Comparison of ENCODE assay signal across 13 mouse cellular contexts in the genomic region with DNA sequence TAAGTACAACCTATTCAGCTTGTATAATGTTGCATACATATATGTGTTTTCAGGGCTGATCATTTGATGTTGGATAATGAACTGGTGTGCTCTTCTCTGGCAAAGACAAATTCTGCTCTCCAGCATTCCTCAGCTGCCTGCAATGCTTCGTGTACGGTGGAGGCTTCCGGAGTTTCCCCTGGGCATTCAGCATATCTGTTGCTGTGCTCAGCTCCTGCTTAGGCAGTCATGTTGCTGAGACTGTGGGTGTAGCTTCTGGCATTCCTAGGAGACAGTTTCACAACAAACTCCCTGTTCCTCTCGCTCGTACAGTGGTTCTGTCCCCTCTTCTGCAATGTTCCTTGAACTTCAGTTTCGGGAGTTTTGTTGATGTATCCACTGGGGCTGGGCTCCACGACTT.
A peak's percentile ranks its signal among the peaks of the same experiment; 100 is the strongest.
DNase-seq lines count a peak whose midpoint lies in the region; ATAC-seq and TF ChIP-seq lines count a peak whose summit lies in the region.
"Had no signal": no experiment of that assay in that cellular context is flagged by ENCODE, and none has a peak within 500 bp of the region (broad histone marks: within the 10 kb centered on the region; RNA-seq: fewer than 3 reads in every experiment).

No protein-coding gene starts in this region.

- 42% methylated on average over 7 of the region's 7 CpGs for WGBS in heart, embryonic 12.5 days
- WGBS in lung, adult 2 months, result 53% methylated on average over 7 of the region's 7 CpGs

- no peaks in the 10 kb centered on the region for H3K27me3 ChIP-seq in heart, embryonic 12.5 days (replicated peaks)
- H3K27me3 ChIP-seq: CH12.LX; embryonic facial prominence, embryonic 15.5 days; liver, embryonic 15.5 days; midbrain, embryonic 15.5 days had no signal

- no peak overlapping the region for H3K27ac ChIP-seq in heart, embryonic 12.5 days (ENCODE audit: poor library complexity, severe bottlenecking)
- H3K27ac ChIP-seq: embryonic facial prominence, embryonic 15.5 days; liver, embryonic 15.5 days; midbrain, embryonic 15.5 days had no signal

- no peaks in the 10 kb centered on the region for H3K36me3 ChIP-seq in heart, embryonic 12.5 days
- H3K36me3 ChIP-seq: embryonic facial prominence, embryonic 15.5 days; liver, embryonic 15.5 days; midbrain, embryonic 15.5 days had no signal

- no peak for TF ChIP-seq POLR2A in lung, adult 2 months (IDR thresholded peaks at IDR 0.05; ENCODE audit: borderline replicate concordance, extremely low read depth, low read depth, low read length)

- peak; percentile 96 for DNase-seq in heart, adult 11 months
- DNase-seq in lung, postnatal 14 days, result peak; percentile 7
- no peak for DNase-seq in lung, adult 2 months
- DNase-seq in gastrocnemius, postnatal 25 days, result peak; percentile 29
- DNase-seq in skeletal muscle tissue, adult 2 months (ENCODE audit: low read depth, low spot score), result peak; percentile 48
- no peak for DNase-seq in spleen, adult 12 weeks (ENCODE audit: low spot score)
- DNase-seq: cerebellum, adult 11 months had no signal

- H3K9ac ChIP-seq in heart, embryonic 12.5 days, result no peak overlapping the region
- H3K9ac ChIP-seq: embryonic facial prominence, embryonic 15.5 days; liver, embryonic 15.5 days; midbrain, embryonic 15.5 days had no signal

- H3K4me1 ChIP-seq in heart, embryonic 12.5 days (replicated peaks), result peaks cover 6% of the 10 kb centered on the region
- no peaks in the 10 kb centered on the region; the same call in 1 of the 2 replicates for H3K4me1 ChIP-seq in lung, adult 2 months (ENCODE audit: control insufficient read depth, insufficient read depth, low read length)
- H3K4me1 ChIP-seq: liver, embryonic 15.5 days; midbrain, embryonic 15.5 days had no signal

- no peak for TF ChIP-seq CTCF in lung, adult 2 months (IDR thresholded peaks at IDR 0.05; ENCODE audit: insufficient read depth, low read length)

- H3K4me3 ChIP-seq in heart, embryonic 12.5 days, result no peak overlapping the region
- no peak overlapping the region for H3K4me3 ChIP-seq in lung, adult 2 months (replicated peaks; ENCODE audit: extremely low read depth, low read depth, low read length)
- H3K4me3 ChIP-seq: embryonic facial prominence, embryonic 15.5 days; liver, embryonic 15.5 days; midbrain, embryonic 15.5 days had no signal

- H3K4me2 ChIP-seq in heart, embryonic 12.5 days, result no peak overlapping the region
- H3K4me2 ChIP-seq: embryonic facial prominence, embryonic 15.5 days; liver, embryonic 15.5 days; midbrain, embryonic 15.5 days had no signal

- ATAC-seq in heart, embryonic 12.5 days (ENCODE audit: insufficient number of reproducible peaks, low FRiP score), result no peak
- ATAC-seq: activated CD4-positive, CD25-positive, alpha-beta regulatory T cell, adult 4 months; midbrain, embryonic 15.5 days had no signal

- no peaks in the 10 kb centered on the region for H3K9me3 ChIP-seq in heart, embryonic 12.5 days (replicated peaks)
- H3K9me3 ChIP-seq: embryonic facial prominence, embryonic 15.5 days; liver, embryonic 15.5 days; midbrain, embryonic 15.5 days had no signal

Comparison
In these comparisons a context has a peak if more than half of its experiments do, and no peak if none do; other contexts are left out.
1. DNase-seq: peak in heart, adult 11 months (single experiment), lung, postnatal 14 days (single experiment), gastrocnemius, postnatal 25 days (single experiment) and skeletal muscle tissue, adult 2 months (single experiment); none in lung, adult 2 months (single experiment) and spleen, adult 12 weeks (single experiment).